Mouse (Mus musculus) cerebellum, adult (tissue): ENCODE results near the gene Mapk3.
"Not testable (repeated sequence)": the region's sequence is repeated elsewhere in the genome, so short reads cannot be mapped to it uniquely, and the experiment has no call there.

Source experiments
- ATAC-seq: cut with Nextera tagmentation; 2 replicates; pipeline ENCODE4 v1.9.2; 2017; ENCODE audit warnings: mild to moderate bottlenecking, moderate library complexity, mixed read lengths; ENCODE audit not compliant: insufficient number of reproducible peaks, low FRiP score, low TSS enrichment

Gene Mapk3

DNA sequence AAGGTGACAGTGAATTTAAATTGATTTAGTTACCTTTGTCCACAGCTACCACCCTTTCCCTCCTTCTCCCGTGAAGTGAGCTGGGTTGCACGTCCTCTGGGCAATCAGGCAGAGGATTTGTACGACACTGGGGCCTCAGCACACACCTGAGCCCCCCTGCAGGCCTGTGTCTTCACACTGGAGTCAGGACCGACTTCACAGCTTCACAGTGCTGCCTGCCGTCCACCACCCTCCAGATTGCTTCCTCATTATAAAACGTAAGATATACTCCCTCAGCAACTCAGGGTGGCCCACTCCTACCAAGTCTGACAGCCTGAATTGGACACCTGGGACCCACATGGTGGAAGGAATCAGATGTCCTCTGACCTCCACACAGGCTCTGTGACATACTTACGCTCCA lies 862 bp upstream of the Mapk3 start:
- ATAC-seq: no peak

DNA sequence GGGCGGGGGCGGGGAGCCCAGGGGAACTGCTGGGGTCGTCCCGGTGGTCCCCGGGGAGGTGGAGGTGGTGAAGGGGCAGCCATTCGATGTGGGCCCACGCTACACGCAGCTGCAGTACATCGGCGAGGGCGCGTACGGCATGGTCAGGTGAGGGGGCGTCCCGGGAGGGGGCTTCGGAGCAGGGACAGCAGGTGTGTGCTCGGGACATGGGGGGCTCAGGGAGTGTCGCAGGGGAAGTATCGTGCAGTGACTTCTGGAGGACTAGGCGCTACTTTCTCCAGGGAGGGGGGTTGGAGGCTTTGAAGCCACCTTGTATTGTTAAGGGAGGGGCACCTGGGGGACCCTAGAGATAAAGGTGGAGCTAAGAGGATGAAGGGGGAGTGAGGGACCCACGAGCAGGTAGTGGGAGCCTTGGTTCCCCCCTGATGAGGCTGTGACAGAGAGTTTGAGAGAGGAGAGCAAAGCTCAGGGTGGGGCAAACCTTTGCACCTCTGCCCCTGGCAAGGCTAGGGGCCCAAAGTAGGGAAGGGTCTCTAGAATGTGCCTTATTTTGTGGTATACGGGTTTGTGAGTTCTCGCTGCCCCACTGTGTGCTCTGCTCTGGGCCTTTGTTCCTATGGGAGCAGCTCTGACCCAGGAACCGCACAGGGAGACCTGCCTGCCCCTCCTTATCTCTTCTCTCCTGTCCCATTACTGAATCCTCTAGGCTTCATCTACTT lies 430 bp downstream of the Mapk3 start:
- ATAC-seq: peak; percentile 23; the same call in 1 of the 2 replicates

DNA sequence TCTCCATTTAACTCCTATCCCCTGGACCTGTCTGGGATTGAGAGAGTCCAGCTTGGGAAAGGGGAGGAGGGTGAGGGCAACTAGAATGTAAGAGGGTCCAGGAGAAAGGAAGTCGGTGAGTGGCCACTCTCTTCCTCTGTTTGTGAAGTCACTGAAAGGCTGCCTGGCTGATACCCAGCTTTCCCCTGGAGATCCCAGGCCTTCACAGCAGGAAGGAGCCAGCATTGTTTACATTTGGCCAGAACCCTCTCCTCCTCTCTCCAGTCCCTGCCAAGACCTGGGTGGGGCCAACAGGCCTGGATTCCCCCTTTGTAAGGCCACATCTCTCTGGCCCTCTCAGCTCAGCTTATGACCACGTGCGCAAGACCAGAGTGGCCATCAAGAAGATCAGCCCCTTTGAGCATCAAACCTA lies 996 bp downstream of the Mapk3 start:
- peak; percentile 41; the same call in 1 of the 2 replicates for ATAC-seq

DNA sequence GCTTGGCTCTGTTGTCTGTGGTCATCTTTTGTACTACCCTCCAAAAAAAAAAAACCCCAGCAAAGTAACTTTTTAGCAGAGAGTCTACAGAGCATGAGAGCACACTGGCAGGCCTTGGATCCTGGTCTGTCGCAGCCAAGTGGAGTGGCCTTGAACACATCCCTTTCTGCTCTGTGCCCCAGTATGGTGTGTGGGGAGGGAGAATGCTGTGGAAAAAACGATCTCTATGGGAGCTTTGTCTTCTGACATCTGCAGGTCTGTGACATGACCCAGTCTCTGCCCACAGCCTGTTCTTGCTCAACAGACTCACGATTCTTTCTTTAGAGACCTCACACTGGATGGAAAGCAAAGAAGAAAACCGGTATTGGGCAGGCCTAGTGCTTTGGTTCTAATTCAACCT lies 1.6 kb downstream of the Mapk3 start:
- no peak for ATAC-seq

DNA sequence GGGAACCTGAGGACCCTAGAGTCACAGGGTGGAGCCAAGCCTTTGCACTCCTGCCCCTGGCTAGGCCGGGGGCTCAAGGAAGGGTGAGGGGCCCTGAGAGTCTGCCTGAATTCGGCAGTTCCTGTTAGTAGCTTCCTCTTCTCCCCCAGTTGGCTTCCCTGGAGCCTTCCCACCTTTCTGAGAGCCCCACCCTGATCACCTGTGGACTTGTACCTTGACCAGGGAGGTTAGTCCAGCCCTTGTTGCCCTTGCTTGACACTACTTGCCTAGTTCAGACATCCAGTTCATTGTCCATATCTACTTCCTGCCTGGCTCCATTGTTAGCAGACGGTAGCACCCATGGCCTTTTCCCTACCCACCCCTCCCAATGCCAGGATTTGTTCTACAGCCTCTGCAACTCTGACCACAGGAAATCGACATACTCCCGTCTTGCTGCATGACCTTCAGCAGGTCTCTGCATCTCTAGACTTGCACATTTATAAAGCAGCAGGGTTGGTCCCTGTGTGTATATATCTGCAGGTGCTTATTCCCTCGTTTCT lies 2.2 kb downstream of the Mapk3 start:
- ATAC-seq: no peak

DNA sequence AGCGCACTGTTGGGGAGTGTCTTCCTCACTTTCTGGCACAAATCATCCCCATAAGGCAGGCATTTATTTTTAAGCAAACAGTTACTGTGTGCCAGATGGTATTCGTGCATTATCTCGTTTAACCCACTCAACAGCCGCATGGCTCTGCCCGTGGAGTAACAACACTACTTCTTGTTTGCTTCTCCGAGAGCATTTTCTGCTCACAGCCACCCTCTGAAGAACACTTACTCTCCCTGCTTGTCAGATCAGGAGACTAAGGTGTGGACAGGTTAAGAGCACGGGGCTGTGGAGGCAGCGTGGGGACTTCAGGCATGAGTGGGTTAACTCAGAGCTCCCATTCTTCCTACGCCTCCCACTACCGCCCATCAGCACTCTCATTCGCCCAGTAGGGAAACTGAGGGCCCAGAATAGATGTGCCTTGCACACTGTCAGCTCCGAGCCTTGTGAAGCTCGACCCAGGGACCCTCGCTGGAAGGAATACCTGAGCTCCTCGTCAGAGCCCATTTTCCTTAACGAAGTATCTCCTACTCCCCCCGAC lies 3.1 kb downstream of the Mapk3 start:
- no peak for ATAC-seq

DNA sequence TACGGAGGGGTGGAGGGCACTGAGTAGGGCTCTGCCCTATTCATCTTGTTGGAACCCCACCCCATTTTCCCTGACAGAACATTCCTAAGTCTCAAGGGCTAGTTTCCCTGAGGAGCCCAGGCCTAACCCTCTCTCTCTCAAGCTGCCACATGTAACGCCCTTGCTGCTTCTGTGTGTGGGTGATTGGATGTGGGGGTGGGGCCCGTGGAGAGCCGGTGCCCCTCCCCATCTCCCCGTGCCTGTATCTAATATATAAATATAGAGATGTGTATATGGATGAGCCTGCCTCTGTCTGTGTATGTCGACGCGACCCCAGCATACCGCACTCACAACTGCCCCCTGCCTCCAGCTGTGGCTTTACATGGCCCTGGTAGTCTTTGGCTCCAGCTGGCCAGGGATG lies 6.1 kb downstream of the Mapk3 start:
- ATAC-seq: no peak

DNA sequence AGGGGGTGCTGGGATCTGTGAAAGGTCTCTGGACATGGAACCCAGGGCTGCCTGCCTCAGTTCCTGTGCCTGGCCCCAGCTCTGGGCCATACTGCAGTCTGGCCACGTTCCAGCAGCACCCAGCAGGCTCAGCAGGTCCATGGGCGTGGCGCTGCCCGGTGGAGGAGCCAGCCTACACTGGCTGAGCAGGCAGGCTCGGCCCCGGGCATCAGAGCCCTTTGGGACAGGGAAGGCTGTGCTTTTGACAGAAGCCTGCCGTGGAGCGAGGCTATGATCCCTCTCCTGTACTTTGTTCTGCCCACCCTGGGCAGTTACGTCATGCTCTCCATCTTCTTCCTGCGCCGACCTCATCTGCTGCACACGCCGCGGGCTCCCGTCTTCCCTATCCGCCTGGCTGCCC lies 6.8 kb downstream of the Mapk3 start, which contains the start of gene Gdpd3:
Gene Gdpd3, plus strand, starts transcription at position 134 of the 400 bp plus-strand sequence.
- no peak for ATAC-seq

DNA sequence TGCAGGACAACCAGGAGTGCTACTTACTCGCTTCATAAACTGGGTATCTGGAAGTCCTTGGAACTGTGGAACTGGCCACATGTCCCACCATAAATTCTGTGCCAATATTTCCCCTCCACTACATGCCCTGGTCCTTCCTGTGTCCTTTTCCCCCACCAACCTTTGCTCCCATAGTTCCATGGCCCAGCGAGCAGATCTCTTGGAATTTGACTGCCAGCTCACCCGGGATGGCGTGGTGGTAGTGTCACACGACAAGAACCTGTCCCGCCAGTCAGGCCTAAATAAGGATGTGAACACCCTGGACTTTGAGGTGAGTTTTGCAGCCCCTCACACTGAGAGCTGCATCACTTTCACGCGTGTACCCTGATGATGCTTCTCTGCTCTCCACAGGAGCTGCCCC lies 7.6 kb downstream of the Mapk3 start:
- ATAC-seq: no peak

DNA sequence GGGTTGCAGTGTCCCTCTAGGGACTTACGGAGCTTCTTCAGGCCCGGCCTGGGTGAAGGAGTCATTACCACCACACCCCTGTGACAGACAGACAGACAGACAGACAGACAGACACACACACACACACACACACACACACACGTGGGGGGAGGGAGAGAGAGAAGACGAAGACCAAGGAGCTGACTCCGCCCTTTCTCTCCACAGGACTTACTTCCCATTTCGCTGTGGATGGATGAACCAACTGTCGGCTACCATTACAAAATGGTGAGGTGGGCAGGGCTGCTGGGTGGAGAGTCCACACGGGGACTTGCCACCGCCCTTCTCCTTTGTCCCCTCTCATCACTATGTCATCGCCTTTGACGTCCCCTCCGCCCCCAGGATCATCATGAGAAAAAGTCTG lies 11.4 kb downstream of the Mapk3 start:
- ATAC-seq: no peak

DNA sequence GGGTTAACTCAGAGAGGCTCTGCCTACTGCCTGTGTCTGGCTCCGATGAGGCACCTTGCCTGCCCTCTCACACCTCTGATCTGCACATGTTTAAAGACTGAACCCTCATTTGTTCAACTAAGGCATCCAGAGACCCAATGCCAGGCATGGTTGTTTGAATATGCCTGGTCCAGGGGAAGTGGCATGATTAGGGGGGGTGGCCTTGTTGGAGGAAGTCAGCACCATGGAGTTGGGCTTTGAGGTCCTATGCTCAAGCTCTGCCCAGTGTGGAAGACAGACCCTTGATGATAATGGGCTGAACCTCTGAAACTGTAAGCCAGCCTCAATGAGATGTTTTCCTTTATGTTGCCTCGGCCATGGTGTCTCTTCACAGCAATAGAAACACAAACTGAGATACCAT lies 13.9 kb downstream of the Mapk3 start:
- ATAC-seq: no peak

DNA sequence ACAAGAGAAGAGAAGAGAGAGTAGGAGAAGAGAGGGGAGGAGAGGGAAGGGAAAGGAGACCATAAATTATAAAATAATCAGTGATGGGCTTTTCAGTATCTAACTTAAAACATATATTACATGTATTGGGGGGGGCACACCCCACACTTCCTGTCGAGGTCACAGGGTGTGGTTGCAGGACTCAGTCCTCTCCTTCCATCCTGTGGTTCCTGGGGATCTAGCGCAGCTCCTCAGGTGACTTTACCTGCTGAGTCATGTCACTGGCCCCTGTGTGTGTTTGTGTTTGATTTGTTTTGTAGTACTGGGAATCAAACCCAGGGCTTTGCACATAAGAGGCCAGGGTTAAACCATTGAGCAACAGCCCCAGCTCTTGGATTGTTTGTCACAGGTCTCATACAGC lies 15.1 kb downstream of the Mapk3 start:
- ATAC-seq: no peak

DNA sequence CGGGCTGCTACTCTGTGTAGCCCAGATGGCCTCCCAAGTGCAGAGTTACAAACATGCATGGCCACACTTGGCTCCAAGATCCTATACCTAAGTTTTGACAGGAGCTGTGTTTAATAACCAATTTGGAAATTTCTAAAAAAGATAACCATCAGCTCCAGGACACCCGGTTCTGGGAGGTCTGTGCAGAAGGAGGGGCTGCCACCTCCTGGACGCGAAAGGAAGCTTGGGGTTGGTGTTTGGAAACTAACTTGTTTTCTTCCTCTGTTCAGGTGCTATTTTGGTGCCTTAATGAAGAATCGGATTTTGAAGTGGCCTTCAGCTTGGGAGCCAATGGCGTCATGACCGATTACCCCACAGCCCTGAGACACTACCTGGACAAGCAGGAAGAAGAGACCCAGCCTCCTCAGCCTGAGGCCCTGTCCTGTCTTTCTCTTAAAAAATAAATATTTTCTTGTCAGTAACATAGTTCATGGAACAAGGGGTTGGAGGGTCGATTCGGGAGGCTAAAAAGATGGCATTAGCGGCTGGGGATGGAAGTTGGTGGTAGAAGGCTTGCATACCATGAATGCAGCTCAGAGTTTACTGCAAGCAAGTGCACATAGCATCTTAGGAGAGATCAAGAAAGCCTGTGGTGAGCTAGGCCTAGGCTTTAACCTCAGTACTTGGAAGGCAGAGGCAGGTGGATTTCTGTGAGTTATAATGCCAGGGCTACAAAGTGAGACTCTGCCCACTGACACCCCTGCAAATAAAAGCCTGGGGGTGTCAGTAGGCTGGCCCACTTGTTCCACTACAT lies 16.0 kb downstream of the Mapk3 start:
- no peak for ATAC-seq

DNA sequence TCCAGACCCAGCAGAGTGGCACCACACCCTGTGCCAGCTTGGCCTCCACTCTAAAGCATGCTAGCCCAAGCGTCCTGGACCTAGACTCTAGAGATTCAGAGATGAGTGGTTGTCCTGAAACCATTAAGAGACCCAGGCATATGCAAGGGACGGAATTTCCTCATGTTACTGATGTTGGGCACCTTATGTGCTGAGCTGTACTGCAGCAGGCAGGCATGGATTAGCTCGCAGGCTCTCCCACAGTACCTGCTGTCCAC lies 16.5 kb downstream of the Mapk3 start:
- no peak for ATAC-seq

DNA sequence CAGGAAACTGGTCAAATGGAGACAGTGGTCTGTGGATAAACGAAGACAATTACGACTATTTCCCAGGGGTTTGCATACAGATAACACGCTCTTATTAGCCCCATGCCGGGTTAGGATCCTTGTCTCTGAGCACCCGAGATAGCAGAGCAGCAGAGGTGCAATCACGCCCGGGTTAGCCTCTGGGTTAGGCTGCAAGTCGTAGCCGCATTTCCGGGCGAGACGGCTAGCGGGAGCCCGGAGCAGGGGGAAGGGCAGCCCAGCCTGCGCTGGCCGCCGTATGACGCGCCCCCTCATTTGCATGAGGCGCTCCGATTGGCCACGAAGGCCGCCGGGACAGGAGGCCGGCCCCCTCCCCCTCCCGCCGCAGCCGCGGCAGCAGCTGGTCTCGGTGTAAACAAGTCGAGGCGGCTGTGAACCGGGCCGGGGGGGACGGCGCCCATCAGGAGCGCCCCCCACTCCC lies 17.2 kb downstream of the Mapk3 start, which contains the start of gene Ypel3:
Gene Ypel3, plus strand, starts transcription at position 358 of the 460 bp plus-strand sequence.
- peak; percentile 82 for ATAC-seq

DNA sequence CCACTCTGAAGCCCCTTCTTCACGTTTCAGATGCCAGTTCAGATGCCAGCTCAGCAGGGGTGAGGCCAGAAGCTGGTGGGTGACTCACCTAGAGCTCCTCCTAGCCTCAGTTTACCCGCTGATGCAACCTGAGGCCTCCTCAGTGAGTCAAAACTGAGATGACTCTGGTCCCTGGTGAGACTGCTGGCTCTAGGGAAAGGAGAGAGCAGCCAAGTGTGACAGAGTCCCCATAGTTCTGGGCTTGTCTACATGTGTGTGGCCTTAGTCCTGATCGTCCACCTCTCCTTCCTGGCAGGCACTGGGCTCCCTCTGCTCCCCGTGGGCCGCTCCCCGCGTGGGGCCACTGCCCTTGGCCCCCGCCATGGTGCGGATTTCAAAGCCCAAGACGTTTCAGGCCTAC lies 18.1 kb downstream of the Mapk3 start:
- no peak for ATAC-seq

DNA sequence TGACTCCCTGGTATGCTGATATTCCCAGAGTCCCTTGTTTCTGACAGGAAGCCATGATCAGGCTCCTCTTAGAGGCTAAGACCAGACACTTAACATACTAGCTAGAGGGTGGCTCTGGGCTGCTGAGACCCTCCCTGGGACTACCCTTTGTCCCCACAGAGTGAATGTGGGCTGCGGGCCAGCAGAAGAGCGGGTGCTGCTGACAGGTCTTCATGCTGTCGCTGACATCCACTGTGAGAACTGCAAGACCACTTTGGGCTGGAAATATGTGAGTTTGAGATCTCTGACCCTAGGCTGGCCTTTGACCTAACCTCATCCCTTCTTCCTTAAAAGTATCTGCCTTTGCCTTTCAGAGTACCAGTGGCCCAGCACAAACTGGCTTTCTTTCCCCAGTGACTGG lies 18.7 kb downstream of the Mapk3 start:
- no peak for ATAC-seq

DNA sequence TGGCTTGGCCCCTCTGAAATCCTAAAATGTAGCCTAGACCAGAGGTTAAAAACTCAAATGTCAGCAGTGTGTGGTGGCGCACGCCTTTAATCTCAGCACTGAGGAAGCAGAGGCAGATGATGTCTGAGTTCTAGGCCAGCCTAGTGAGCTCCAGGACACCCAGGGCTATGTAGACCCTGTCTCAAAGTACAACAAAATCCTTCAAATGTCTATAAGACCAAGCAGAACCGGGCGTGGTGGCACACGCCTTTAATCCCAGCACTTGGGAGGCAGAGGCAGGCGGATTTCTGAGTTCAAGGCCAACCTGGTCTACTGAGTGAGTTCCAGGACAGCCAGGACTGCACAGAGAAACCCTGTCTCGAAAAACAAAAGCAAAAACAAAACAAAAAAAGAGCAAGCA lies 19.7 kb downstream of the Mapk3 start:
- ATAC-seq: not testable (repeated sequence)

DNA sequence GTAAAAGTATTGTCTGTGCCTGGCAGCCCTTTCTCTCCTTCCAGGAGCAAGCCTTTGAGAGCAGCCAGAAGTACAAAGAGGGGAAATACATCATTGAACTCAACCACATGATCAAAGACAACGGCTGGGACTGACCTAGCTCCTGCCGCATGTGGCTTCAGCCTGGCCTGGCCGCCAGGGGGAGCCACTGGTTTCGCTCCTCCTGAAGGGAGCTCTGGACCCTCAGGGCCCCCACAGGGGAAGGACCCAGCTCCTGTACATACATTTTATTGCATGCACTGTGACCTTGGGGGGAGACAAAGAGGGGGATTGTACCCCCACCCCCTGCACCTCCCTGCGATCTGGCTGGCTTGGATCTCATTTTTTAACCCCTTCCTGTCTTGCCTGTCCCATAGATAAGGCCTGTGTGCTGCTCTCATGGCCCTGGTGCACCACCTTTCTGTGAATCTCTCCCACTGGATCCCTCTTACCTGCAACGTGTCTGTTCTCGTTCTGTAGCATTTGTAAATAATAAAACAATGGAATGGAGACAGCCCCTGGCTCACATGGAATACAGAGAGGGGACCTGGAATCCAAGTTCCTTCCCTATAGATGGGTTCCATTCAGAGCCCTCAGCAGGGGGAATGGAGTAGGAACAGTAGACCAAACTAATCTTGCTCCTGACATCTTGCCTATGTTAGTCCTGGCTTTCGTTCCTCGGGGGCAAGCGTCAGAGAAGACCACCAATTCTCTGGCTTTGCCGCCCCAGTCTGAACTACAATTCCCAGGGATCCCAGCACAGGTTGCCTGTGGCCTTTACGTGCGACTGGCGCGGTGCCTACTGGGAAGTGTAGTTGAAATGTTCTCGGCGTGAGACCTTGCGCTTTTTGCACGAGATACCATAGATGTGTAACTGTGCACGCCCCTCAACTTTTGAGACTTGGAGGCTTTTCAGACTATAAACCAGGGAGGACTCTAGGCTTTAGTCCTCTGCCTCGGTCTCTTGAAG lies 20.9 kb downstream of the Mapk3 start:
- ATAC-seq: no peak

DNA sequence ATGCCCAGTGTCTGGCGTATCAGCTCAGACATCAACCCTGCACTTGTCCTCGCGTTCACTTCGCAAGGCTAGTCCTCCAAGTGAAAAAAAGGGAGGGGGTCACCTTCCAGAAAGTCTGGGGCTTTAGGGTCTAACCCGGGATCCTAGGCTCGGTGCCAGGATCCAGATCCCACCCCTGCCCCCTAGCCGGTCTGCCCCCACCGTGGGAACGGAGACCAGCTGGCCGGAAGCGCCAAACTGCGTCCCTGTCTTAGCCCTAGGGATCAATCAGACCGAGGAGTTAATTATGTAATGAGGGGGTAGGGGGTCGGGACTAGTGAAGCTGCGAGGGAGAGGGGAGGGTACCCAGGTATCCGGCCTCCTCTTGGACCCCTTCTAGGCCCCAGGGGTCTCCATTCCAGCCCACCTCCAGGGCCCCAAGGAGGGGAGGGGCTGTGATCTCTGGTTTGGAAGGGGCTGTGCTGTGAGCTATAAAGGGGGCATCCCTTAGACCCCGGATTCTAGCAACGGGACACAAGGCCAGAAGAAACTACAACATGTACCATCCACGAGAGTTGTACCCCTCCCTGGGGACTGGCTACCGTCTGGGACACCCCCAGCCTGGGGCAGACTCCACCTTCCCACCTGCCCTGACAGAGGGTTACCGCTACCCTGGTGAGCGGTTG lies 21.7 kb downstream of the Mapk3 start, which contains the start of gene Tbx6:
Gene Tbx6, plus strand, starts transcription at position 513 of the 665 bp plus-strand sequence.
- ATAC-seq: no peak
